Mouse (Mus musculus): Measurements from ENCODE around the gene Dusp3. TPM values are rescaled to one million over a fixed set of nuclear protein-coding genes. Genes with fewer than 3 reads are reported as not detected.

Dusp3 gene
- total RNA-seq, 1 experiment, result 14.8 TPM

- in situ Hi-C loops (cut with MboI; ENCODE audit: low sequenced_read_pairs in 2 of 2, unreplicated experiment in 2 of 2), result no loop called here
- TF ChIP-seq MAFK (IDR thresholded peaks at IDR 0.05; ENCODE audit: insufficient read depth, low read depth, low read length) (no peak), CHD2 (IDR thresholded peaks at IDR 0.05; ENCODE audit: low read depth, low read length) (no peak), HCFC1 (IDR thresholded peaks at IDR 0.05; ENCODE audit: borderline replicate concordance, insufficient read depth, low read length) (no peak), ZNF384 (IDR thresholded peaks at IDR 0.05; ENCODE audit: low read depth, low read length) (no peak), ZC3H11A (IDR thresholded peaks at IDR 0.05; ENCODE audit: borderline replicate concordance, low read depth, low read length) (no peak)
- no peak for DNase-seq (ENCODE audit: low read depth, low spot score)
- no peak overlapping the region for H3K27ac ChIP-seq (ENCODE audit: insufficient read depth, low read depth, low read length, poor library complexity, severe bottlenecking)
- peaks cover 9% of the 10 kb centered on the region; the same call in 1 of the 2 replicates for H3K36me3 ChIP-seq (ENCODE audit: control insufficient read depth, insufficient read depth, low read length, poor library complexity, severe bottlenecking)
- peaks cover 0 to 7% of the 10 kb centered on the region in 2 experiments; a peak in 1 of 4 replicates for H3K4me1 ChIP-seq (ENCODE audit: control insufficient read depth in 2 of 2, insufficient read depth in 2 of 2, low read length in 2 of 2, poor library complexity in 1 of 2)
- no peak overlapping the region for H3K4me3 ChIP-seq (ENCODE audit: insufficient read depth in 1 of 2, low read depth in 1 of 2, low read length in 2 of 2, poor library complexity in 1 of 2, severe bottlenecking in 1 of 2)
- H3K9me3 ChIP-seq (ENCODE audit: control insufficient read depth, insufficient read depth, low read depth, low read length), result no peaks in the 10 kb centered on the region
- H3K9ac ChIP-seq (ENCODE audit: insufficient read depth, low read depth, low read length, poor library complexity, severe bottlenecking), result no peak overlapping the region
Observed at GRCm38 (mm10) chr11:101974181-101974580, 12.6 kb downstream of the Dusp3 start.

GRCm38 (mm10) chr11:101973496-101973895 lies 13.3 kb downstream of the Dusp3 start:
- H3K9ac ChIP-seq (ENCODE audit: insufficient read depth, low read depth, low read length, poor library complexity, severe bottlenecking), result no peak overlapping the region
- H3K4me1 ChIP-seq (ENCODE audit: control insufficient read depth in 2 of 2, insufficient read depth in 2 of 2, low read length in 2 of 2, poor library complexity in 1 of 2), result peaks cover 0 to 7% of the 10 kb centered on the region in 2 experiments; a peak in 1 of 4 replicates
- no peak for DNase-seq (ENCODE audit: low read depth, low spot score)
- H3K27ac ChIP-seq (ENCODE audit: insufficient read depth, low read depth, low read length, poor library complexity, severe bottlenecking), result no peak overlapping the region
- no peaks in the 10 kb centered on the region for H3K9me3 ChIP-seq (ENCODE audit: control insufficient read depth, insufficient read depth, low read depth, low read length)
- in situ Hi-C loops (cut with MboI; ENCODE audit: low sequenced_read_pairs in 2 of 2, unreplicated experiment in 2 of 2), result no loop called here
- H3K4me3 ChIP-seq (ENCODE audit: insufficient read depth in 1 of 2, low read depth in 1 of 2, low read length in 2 of 2, poor library complexity in 1 of 2, severe bottlenecking in 1 of 2), result no peak overlapping the region
- TF ChIP-seq CHD2 (IDR thresholded peaks at IDR 0.05; ENCODE audit: low read depth, low read length) (no peak), ZNF384 (IDR thresholded peaks at IDR 0.05; ENCODE audit: low read depth, low read length) (no peak), HCFC1 (IDR thresholded peaks at IDR 0.05; ENCODE audit: borderline replicate concordance, insufficient read depth, low read length) (no peak), MAFK (IDR thresholded peaks at IDR 0.05; ENCODE audit: insufficient read depth, low read depth, low read length) (no peak), ZC3H11A (IDR thresholded peaks at IDR 0.05; ENCODE audit: borderline replicate concordance, low read depth, low read length) (no peak)
- H3K36me3 ChIP-seq (ENCODE audit: control insufficient read depth, insufficient read depth, low read length, poor library complexity, severe bottlenecking), result peaks cover 9% of the 10 kb centered on the region; the same call in 1 of the 2 replicates

GRCm38 (mm10) chr11:101972651-101973050 lies 14.2 kb downstream of the Dusp3 start:
- no peak overlapping the region for H3K4me3 ChIP-seq (ENCODE audit: insufficient read depth in 1 of 2, low read depth in 1 of 2, low read length in 2 of 2, poor library complexity in 1 of 2, severe bottlenecking in 1 of 2)
- in situ Hi-C loops (cut with MboI; ENCODE audit: low sequenced_read_pairs in 2 of 2, unreplicated experiment in 2 of 2), result no loop called here
- no peaks in the 10 kb centered on the region for H3K9me3 ChIP-seq (ENCODE audit: control insufficient read depth, insufficient read depth, low read depth, low read length)
- no peak for DNase-seq (ENCODE audit: low read depth, low spot score)
- no peak overlapping the region for H3K9ac ChIP-seq (ENCODE audit: insufficient read depth, low read depth, low read length, poor library complexity, severe bottlenecking)
- no peak overlapping the region for H3K27ac ChIP-seq (ENCODE audit: insufficient read depth, low read depth, low read length, poor library complexity, severe bottlenecking)
- TF ChIP-seq HCFC1 (IDR thresholded peaks at IDR 0.05; ENCODE audit: borderline replicate concordance, insufficient read depth, low read length), result no peak
- no peak for TF ChIP-seq ZNF384 (IDR thresholded peaks at IDR 0.05; ENCODE audit: low read depth, low read length)
- TF ChIP-seq CHD2 (IDR thresholded peaks at IDR 0.05; ENCODE audit: low read depth, low read length), result no peak
- no peak for TF ChIP-seq ZC3H11A (IDR thresholded peaks at IDR 0.05; ENCODE audit: borderline replicate concordance, low read depth, low read length)
- TF ChIP-seq MAFK (IDR thresholded peaks at IDR 0.05; ENCODE audit: insufficient read depth, low read depth, low read length), result no peak
- H3K36me3 ChIP-seq (ENCODE audit: control insufficient read depth, insufficient read depth, low read length, poor library complexity, severe bottlenecking), result peaks cover 9% of the 10 kb centered on the region; the same call in 1 of the 2 replicates
- H3K4me1 ChIP-seq (ENCODE audit: control insufficient read depth in 2 of 2, insufficient read depth in 2 of 2, low read length in 2 of 2, poor library complexity in 1 of 2), result peaks cover 0 to 11% of the 10 kb centered on the region in 2 experiments; a peak in 1 of 4 replicates

- in situ Hi-C loops (cut with MboI; ENCODE audit: low sequenced_read_pairs in 2 of 2, unreplicated experiment in 2 of 2), result no loop called here
- Histone ChIP-seq H3K4me1 (ENCODE audit: control insufficient read depth in 2 of 2, insufficient read depth in 2 of 2, low read length in 2 of 2, poor library complexity in 1 of 2) (peaks cover 0 to 13% of the 10 kb centered on the region in 2 experiments; a peak in 2 of 4 replicates), H3K4me3 (ENCODE audit: insufficient read depth in 1 of 2, low read depth in 1 of 2, low read length in 2 of 2, poor library complexity in 1 of 2, severe bottlenecking in 1 of 2) (no peak overlapping the region), H3K9me3 (ENCODE audit: control insufficient read depth, insufficient read depth, low read depth, low read length) (no peaks in the 10 kb centered on the region), H3K27ac (ENCODE audit: insufficient read depth, low read depth, low read length, poor library complexity, severe bottlenecking) (no peak overlapping the region), H3K9ac (ENCODE audit: insufficient read depth, low read depth, low read length, poor library complexity, severe bottlenecking) (no peak overlapping the region), H3K36me3 (ENCODE audit: control insufficient read depth, insufficient read depth, low read length, poor library complexity, severe bottlenecking) (peaks cover 9% of the 10 kb centered on the region; the same call in 1 of the 2 replicates)
- no peak for DNase-seq (ENCODE audit: low read depth, low spot score)
- TF ChIP-seq ZC3H11A (IDR thresholded peaks at IDR 0.05; ENCODE audit: borderline replicate concordance, low read depth, low read length), result no peak
- TF ChIP-seq MAFK (IDR thresholded peaks at IDR 0.05; ENCODE audit: insufficient read depth, low read depth, low read length), result no peak
- TF ChIP-seq ZNF384 (IDR thresholded peaks at IDR 0.05; ENCODE audit: low read depth, low read length), result no peak
- TF ChIP-seq CHD2 (IDR thresholded peaks at IDR 0.05; ENCODE audit: low read depth, low read length), result no peak
- TF ChIP-seq HCFC1 (IDR thresholded peaks at IDR 0.05; ENCODE audit: borderline replicate concordance, insufficient read depth, low read length), result no peak
Observed at GRCm38 (mm10) chr11:101972097-101972496, 14.7 kb downstream of the Dusp3 start.
